Mouse (Mus musculus) lung, embryonic 14.5 days (tissue): ENCODE results near the gene Samd4. TPM values are rescaled to one million over a fixed set of nuclear protein-coding genes. Genes with fewer than 3 reads are reported as not detected.
A peak's percentile ranks its signal among the peaks of the same experiment; 100 is the strongest.

Source experiments
- ATAC-seq: fragments of 200-750 bp; cut with Nextera tagmentation; 2 replicates; pipeline ENCODE4 v1.8.0; 2017; ENCODE audit warnings: mild to moderate bottlenecking, moderate TSS enrichment, moderate library complexity; ENCODE audit not compliant: insufficient read depth
- DNase-seq: peaks from one replicate; pipeline ENCODE4 v3.0.0-alpha.2; 2015
- H3K27ac ChIP-seq: fragments of 300-500 bp; sonication (generic); 2 replicates; pipeline ENCODE4 v1.5.1; 2014; ENCODE audit warnings: low read depth, mild to moderate bottlenecking, moderate library complexity
- H3K27me3 ChIP-seq: fragments of 300-500 bp; sonication (generic); 2 replicates; pipeline ENCODE4 v1.6.1; 2014; ENCODE audit warnings: low read length, control low read depth; ENCODE audit not compliant: insufficient read depth
- H3K36me3 ChIP-seq: fragments of 300-500 bp; sonication (generic); 2 replicates; pipeline ENCODE4 v1.6.1; 2014; ENCODE audit warnings: control low read depth; ENCODE audit not compliant: insufficient read depth
- H3K4me1 ChIP-seq: fragments of 300-500 bp; sonication (generic); 2 replicates; pipeline ENCODE4 v1.6.1; 2014; ENCODE audit warnings: antibody characterized with exemption, control low read depth; ENCODE audit not compliant: insufficient read depth
- H3K4me2 ChIP-seq: fragments of 300-500 bp; sonication (generic); 2 replicates; pipeline ENCODE4 v1.6.1; 2014; ENCODE audit warnings: mild to moderate bottlenecking
- H3K4me3 ChIP-seq: fragments of 300-500 bp; sonication (generic); 2 replicates; pipeline ENCODE4 v1.5.1; 2014; ENCODE audit warnings: low read depth, low read length
- H3K9ac ChIP-seq: fragments of 300-500 bp; sonication (generic); 2 replicates; pipeline ENCODE4 v1.6.1; 2014
- H3K9me3 ChIP-seq: fragments of 300-500 bp; sonication (generic); 2 replicates; pipeline ENCODE4 v1.6.1; 2016; ENCODE audit warnings: low read depth, low read length, control low read depth
- CTCF ChIP-seq: IDR thresholded peaks from 2 replicates; pipeline ENCODE4 v1.5.1; 2016; ENCODE audit warnings: antibody characterized with exemption, low read depth
- WGBS: fragments of 180-500 bp; shearing (Covaris S2); extraction: QIAGEN DNeasy Blood & Tissue Kit; methylation state at CpG from one replicate; pipeline ENCODE4 v1.1.7; 2014; 5-methylcytosine and 5-hydroxymethylcytosine counted together
- polyA plus RNA-seq: library from polyadenylated mRNA; unstranded; fragments of >200 nt; fragmentation: Nextera tagmentation; extraction: Ambion mirVana; gene quantifications from 2 replicates; pipeline ENCODE4 v1.2.1, GENCODE M21; 2014

Gene Samd4
- polyA plus RNA-seq, 1 experiment from 2014 or later = 4.6 TPM

DNA sequence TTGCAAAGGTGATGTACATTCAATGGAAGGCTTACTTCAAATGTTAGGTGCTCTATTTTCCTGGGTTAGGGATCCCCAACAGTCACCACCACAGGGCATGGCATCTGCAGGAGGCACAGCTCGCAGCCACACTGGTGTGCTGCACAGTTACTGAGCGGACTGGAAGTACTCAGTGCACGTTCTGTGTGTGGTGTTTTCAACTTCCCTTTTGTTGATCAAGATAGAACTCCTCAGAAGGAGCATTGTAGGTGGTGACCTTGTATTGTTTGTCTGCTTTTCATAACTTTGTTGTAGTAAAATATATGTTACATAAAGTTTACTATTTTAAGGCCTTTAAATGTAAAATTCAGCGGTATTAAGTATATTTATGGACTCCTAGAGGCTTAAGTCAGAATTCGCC is 19.7 kb upstream of the Samd4 start:
- Histone ChIP-seq H3K4me1 (no peaks in the 10 kb centered on the region), H3K9ac (no peak overlapping the region), H3K4me2 (no peak overlapping the region), H3K4me3 (no peak overlapping the region), H3K9me3 (no peaks in the 10 kb centered on the region), H3K27me3 (no peaks in the 10 kb centered on the region), H3K36me3 (no peaks in the 10 kb centered on the region), H3K27ac (no peak overlapping the region)
- TF ChIP-seq CTCF = no peak
- DNase-seq = no peak
- no peak for ATAC-seq
- 91% methylated on average over 5 of the region's 5 CpGs for WGBS

GRCm38 (mm10) chr14:46880935-46881334 is 1.7 kb upstream of the Samd4 start:
- Histone ChIP-seq H3K9me3 (no peaks in the 10 kb centered on the region), H3K36me3 (no peaks in the 10 kb centered on the region), H3K4me3 (no peak overlapping the region; the same call in 1 of the 2 replicates), H3K4me1 (peaks cover 8% of the 10 kb centered on the region), H3K4me2 (peak overlapping the region; percentile 98), H3K9ac (no peak overlapping the region), H3K27ac (no peak overlapping the region), H3K27me3 (no peaks in the 10 kb centered on the region)
- 6% methylated on average over 10 of the region's 10 CpGs for WGBS
- ATAC-seq = no peak
- DNase-seq = peak; percentile 84
- TF ChIP-seq CTCF = peak; percentile 85

DNA sequence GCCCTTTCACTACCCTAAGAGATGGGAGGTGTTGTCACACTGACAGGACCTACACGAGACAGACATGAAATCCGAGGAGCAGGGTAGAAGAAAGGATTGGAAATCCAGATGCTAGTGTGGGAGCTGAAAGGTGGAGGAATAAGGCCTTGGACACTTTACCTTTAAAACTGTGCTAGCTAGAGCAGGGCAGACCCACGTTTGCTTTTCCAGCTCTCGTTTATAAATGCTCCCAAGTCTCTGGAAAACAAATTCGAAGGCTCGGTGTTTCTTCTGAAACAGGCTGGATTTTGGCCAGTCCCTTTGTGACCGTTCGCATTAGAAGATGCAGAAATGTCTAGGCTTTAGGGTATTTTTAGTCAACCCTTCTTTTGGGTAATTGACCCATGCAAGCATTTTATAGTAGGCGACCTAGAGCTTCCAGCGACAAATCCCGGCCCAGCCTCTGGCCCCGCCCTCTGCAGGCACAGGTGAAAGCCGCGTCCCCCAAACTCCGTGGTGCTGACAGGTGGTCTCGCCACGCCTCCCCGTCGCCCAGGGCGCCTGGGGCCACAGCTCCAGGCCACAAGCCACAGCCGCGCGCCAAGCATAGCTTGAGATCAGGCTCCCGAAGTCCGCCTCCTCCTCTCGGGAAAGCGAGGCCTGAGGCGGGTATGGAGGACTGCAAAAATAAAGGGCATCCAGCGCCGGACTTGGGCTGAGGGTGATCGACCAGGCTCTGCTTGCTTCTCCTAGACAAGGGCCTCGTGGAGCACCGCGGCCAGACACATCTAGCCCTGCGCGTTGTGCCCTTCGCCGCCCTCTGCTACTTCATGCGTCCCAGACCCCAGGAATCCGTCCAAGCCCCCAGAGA is 848 bp upstream of the Samd4 start:
- WGBS = 5% methylated on average over 40 of the region's 40 CpGs

GRCm38 (mm10) chr14:46883068-46883870 is 615 bp downstream of the Samd4 start:
- ATAC-seq = peak; percentile 18
- under 1% methylated on average over 67 of the region's 70 CpGs for WGBS

More for the DNA sequence above, 848 bp upstream of the Samd4 start:
- Histone ChIP-seq H3K9me3 (no peaks in the 10 kb centered on the region), H3K27ac (peak overlapping the region; percentile 96), H3K4me3 (peak overlapping the region; percentile 71), H3K4me1 (peaks cover 8% of the 10 kb centered on the region), H3K27me3 (no peaks in the 10 kb centered on the region), H3K4me2 (peak overlapping the region; percentile 98), H3K9ac (peak overlapping the region; percentile 85), H3K36me3 (no peaks in the 10 kb centered on the region)
- ATAC-seq = peak; percentile 40
- DNase-seq = peak; percentile 62
- no peak for TF ChIP-seq CTCF

DNA sequence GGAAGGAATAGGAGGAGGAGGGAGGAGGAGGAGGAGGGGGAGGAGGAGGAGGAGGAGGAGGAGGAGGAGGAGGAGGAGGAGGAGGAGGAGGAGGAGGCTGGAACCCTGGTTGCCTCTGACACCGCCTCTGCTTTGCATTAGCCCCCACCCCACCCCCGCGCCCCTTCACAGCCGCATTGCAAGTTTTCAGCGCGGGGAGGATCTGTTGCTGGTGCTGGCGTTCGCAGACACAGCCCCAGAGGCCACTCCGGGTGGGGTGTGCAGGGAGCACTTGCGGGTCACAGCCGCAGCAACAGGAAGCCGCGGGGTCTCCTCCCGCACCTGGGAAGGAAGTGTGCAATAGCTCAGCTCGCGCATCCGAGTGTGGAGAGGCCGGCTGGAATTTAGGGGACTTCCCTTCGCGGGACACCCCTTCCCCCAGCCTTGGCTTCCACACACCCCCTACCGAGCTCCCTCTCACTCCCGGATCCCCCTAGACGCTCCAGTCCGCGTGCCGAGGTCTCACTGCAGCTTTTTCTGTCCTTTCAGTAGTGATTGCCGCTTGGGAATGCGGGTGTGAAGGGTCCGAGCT is 1.3 kb downstream of the Samd4 start:
- peak overlapping the region; percentile 85 for H3K9ac ChIP-seq
- under 1% methylated on average over 28 of the region's 29 CpGs for WGBS

More at GRCm38 (mm10) chr14:46883068-46883870, 615 bp downstream of the Samd4 start:
- TF ChIP-seq CTCF = no peak; the same call in 1 of the 2 replicates
- Histone ChIP-seq H3K4me3 (peak overlapping the region; percentile 71), H3K4me2 (peak overlapping the region; percentile 98), H3K4me1 (peaks cover 8% of the 10 kb centered on the region), H3K27ac (peak overlapping the region; percentile 96), H3K9ac (peak overlapping the region; percentile 85), H3K27me3 (no peaks in the 10 kb centered on the region), H3K9me3 (no peaks in the 10 kb centered on the region), H3K36me3 (no peaks in the 10 kb centered on the region)
- peak; percentile 81 for DNase-seq

GRCm38 (mm10) chr14:46884701-46885428 is 2.2 kb downstream of the Samd4 start:
- Histone ChIP-seq H3K4me2 (peak overlapping the region; percentile 98), H3K27ac (peak overlapping the region; percentile 81), H3K4me3 (peak overlapping the region; percentile 71), H3K4me1 (peaks cover 8% of the 10 kb centered on the region), H3K36me3 (peaks cover 2% of the 10 kb centered on the region; the same call in 1 of the 2 replicates), H3K27me3 (no peaks in the 10 kb centered on the region), H3K9ac (peak overlapping the region; percentile 67), H3K9me3 (no peaks in the 10 kb centered on the region)
- ATAC-seq (peak; percentile 18; the same call in 1 of the 2 replicates), DNase-seq (peak; percentile 80)
- TF ChIP-seq CTCF = 0 out of 2 replicates have a peak, but pooled peaks have one; percentile 16
- WGBS = 0% methylated on average over 48 of the region's 52 CpGs

More for the DNA sequence above, 1.3 kb downstream of the Samd4 start:
- Histone ChIP-seq H3K4me3 (peak overlapping the region; percentile 71), H3K9me3 (no peaks in the 10 kb centered on the region), H3K27ac (peak overlapping the region; percentile 81), H3K27me3 (no peaks in the 10 kb centered on the region), H3K36me3 (0 out of 2 replicates have a peak, but pooled peaks cover under 1% of the 10 kb centered on the region), H3K4me2 (peak overlapping the region; percentile 98), H3K4me1 (peaks cover 8% of the 10 kb centered on the region)
- peak; percentile 74 for DNase-seq
- ATAC-seq = peak; percentile 7
- no peak for TF ChIP-seq CTCF
